Mouse (Mus musculus): ENCODE measurements around the gene Wwox.

Wwox gene

GRCm38 (mm10) chr8:114599555-114599954, 160.1 kb downstream of the Wwox start:
- DNase-seq (ENCODE audit: low read depth, low spot score): no peak

DNA sequence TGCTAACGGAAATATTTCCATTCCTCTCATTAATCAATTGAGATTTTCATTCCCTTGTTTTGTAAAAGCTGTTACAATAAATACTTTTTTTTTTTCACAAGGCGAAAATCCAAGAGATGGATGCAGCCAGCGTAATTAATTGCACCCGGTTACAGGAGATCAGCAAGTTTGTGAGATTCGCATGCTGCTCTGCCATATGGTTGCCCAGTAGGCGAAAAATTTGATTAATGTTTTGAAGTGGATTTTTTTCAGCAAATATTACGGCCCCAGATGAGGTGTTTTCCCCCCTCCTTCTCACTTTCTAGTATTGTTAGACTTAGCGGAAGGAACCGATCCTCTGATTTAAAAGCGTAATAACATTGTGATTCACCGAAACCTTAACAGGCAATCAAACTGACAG, 160.7 kb downstream of the Wwox start:
- no peak for DNase-seq (ENCODE audit: low read depth, low spot score)

DNA sequence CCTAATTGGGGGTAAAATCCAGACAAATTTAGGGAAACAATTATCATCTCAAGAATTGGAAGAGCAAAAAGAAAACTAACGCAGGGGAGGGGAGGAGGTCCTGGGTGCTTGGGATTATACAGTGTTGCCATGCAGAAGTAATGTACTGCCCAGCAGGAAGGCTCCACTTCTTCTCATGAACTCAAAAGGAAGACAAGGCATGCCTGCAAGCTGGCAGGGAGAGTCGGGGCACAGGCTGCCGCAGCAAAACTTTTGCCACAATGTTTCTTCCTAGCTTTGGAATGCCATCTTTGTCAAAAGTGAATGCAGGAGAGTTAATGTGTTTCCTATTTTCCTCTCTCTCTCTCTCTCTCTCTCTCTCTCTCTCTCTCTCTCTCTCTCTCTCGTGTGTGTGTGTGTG, 163.6 kb downstream of the Wwox start:
- no peak for DNase-seq (ENCODE audit: low read depth, low spot score)

DNA sequence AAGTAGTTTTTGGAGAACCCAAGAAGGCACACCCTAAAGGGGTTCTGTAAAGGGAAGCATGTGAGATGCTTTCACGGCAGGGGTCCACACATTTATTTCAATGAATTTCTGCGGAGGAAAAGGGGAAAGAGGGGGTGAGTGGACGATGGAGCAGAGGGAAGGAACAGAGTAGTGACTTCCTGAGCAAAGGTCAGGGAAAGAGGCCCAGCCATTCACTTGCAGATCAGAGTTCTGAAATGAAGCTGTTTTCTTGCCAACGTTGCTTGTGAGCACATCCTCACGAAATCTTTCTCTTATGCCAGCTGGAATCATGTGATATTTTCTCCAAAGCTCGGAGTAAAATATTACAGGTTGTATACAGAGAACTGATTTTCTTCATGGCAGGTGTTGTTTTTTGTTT, 164.1 kb downstream of the Wwox start:
- DNase-seq (ENCODE audit: low read depth, low spot score): no peak

- no peak for DNase-seq (ENCODE audit: low read depth, low spot score)
Measured at GRCm38 (mm10) chr8:114604315-114604714, 164.9 kb downstream of the Wwox start.

DNA sequence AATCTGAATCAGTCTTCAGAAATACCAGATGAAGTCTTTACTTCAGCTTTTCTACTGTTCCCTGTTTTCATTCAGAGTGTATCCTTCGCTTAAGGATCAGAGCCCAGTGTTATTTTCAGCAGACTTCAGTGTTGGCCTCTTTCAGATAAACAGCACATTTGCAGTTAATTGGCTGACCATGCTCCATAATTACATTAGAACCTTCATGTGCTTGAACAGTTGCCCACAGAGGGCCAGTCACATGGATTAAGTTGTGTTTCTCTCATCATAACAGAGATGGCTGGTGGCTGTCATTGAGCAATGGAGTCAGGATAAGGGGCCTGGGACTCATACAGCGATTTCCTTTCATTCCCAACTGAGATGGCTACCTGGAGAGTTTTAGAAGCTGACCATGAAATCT, 166.2 kb downstream of the Wwox start:
- DNase-seq (ENCODE audit: low read depth, low spot score): no peak

GRCm38 (mm10) chr8:114609330-114609729, 169.9 kb downstream of the Wwox start:
- no peak for DNase-seq (ENCODE audit: low read depth, low spot score)

- DNase-seq (ENCODE audit: low read depth, low spot score): no peak
Measured at GRCm38 (mm10) chr8:114611075-114611474, 171.6 kb downstream of the Wwox start.

DNA sequence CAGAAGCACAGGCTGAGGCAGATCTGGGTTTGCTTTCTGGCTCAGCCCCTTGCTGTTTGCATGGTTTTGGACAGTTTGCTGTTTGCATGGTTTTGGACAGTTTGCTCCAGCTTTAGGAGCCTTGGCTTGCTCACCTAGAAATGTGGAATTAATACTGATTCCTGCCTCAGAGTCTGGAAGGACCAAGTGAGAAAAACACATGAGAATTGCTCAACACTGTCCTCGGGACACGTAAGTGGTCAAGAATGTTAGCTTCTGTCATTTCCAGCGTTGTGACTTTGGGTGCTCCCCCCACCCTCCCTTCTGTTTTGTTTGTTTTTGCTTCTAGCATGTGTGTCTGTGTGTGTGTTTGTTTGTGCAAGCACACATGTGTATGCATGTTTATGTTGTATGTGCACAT, 172.6 kb downstream of the Wwox start:
- DNase-seq (ENCODE audit: low read depth, low spot score): no peak

- no peak for DNase-seq (ENCODE audit: low read depth, low spot score)
Measured at GRCm38 (mm10) chr8:114615413-114615812, 176.0 kb downstream of the Wwox start.

- DNase-seq (ENCODE audit: low read depth, low spot score): no peak
Measured at GRCm38 (mm10) chr8:114615908-114616307, 176.5 kb downstream of the Wwox start.

GRCm38 (mm10) chr8:114618908-114619508, 179.6 kb downstream of the Wwox start:
- DNase-seq (ENCODE audit: low read depth, low spot score): no peak

DNA sequence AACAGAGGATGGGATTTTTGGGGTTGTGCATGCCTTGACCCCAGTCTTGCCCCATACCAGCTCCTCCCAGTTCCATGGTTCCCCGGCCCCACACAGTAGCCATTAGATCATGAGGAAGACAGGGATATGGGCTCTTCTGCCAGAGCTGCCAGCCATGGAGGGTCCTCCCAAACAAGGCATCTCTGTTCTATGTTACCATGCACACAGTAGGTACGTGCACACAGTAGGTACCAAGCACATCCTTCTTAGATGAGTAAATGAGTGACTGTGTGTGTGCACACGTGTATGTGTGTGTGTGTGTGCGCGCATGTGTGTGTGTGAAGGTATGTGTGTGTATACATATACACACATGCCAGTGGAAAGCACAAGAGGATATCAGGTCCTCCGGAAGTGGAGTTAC, 185.9 kb downstream of the Wwox start:
- DNase-seq (ENCODE audit: low read depth, low spot score): no peak

- no peak for DNase-seq (ENCODE audit: low read depth, low spot score)
Measured at GRCm38 (mm10) chr8:114626897-114627296, 187.4 kb downstream of the Wwox start.

GRCm38 (mm10) chr8:114629719-114630118, 190.3 kb downstream of the Wwox start:
- no peak for DNase-seq (ENCODE audit: low read depth, low spot score)

DNA sequence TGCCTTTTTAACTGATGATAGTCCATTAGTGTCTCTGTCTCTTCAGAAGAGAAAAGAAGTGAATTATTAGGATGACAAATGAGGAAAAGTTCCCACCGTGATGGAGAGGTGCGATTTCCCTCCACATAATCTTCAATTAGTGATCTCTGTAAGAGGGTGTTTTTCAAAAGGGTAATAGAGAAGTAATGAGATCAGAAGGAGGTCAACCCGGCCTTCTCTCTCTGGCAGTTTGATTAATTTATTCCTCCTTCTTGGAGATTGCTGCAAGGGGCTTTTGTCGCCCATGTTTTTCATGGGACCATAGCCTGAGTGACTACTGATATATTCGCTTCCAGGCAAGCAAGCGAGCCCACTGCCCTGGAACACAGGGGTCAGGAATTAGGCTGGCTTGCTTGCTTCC, 191.6 kb downstream of the Wwox start:
- DNase-seq (ENCODE audit: low read depth, low spot score): no peak

- DNase-seq (ENCODE audit: low read depth, low spot score): no peak
Measured at GRCm38 (mm10) chr8:114634151-114634550, 194.7 kb downstream of the Wwox start.

- DNase-seq (ENCODE audit: low read depth, low spot score): no peak
Measured at GRCm38 (mm10) chr8:114634669-114635410, 195.4 kb downstream of the Wwox start.

- DNase-seq (ENCODE audit: low read depth, low spot score): no peak
Measured at GRCm38 (mm10) chr8:114636376-114636775, 196.9 kb downstream of the Wwox start.

DNA sequence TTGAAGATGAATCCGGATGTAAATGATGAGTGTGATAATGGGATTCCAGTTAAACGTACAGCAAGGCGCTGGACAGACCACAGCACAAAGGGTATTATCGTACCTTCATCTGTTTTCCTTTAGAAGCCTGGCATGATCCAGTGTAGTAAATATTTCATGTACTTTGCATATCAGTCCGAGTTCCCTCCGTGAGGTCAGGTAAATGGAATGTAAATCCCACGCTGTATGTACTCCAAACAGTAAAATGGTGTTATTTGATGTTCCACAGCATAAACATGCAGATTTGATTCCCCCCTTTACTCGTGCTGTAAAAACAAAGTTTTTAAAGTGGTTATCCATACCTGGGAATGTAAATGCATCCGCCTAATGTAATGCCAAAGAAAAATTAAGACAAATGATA, 202.4 kb downstream of the Wwox start:
- no peak for DNase-seq (ENCODE audit: low read depth, low spot score)

DNA sequence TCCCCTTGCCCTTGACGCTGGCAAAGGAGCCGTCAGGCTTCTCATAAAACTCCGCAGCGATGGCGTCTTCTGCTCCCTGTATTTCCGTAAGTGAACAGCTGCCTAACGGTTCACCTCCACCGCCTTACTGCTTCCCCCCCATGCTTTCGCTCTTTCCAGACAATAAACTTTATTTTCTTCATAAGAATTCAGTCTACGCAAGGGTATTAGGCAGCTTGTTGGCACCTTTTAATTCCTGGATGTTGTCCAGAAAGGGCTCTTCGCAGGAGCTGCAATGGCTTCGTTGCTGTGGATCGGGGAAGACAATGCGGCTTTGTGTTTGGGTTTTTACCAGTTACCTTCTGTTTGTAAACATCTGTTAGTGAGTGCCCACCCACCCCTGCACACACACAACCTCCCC, 211.3 kb downstream of the Wwox start:
- no peak for DNase-seq (ENCODE audit: low read depth, low spot score)

- DNase-seq (ENCODE audit: low read depth, low spot score): no peak
Measured at GRCm38 (mm10) chr8:114657789-114658188, 218.3 kb downstream of the Wwox start.

DNA sequence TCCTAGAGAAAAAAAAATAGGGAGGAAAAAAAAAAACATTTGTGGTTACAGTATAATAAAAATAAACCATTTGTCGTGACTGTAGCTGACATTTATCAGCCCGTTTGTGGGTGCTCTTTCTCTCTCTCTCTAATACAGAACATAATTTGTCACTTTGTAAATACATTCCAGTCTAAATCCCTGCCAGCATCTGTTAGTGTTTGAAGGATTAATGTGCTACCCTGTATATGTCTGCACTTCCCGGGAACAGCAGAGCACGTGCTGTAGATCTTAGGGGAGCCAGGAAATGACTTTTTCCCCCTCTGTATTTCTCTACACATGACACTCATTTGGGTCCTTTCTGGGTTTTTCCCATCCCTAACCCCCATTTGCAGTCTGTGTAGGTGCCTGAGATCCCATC, 219.0 kb downstream of the Wwox start:
- no peak for DNase-seq (ENCODE audit: low read depth, low spot score)

- DNase-seq (ENCODE audit: low read depth, low spot score): no peak
Measured at GRCm38 (mm10) chr8:114663053-114663452, 223.6 kb downstream of the Wwox start.

Data from c-Kit-negative CD71-positive TER-119-positive erythroid progenitor cells, embryonic 14.5 days (primary cell).